Mouse (Mus musculus) ZHBTc4 (cell line): ENCODE measurements around the gene Stk17b.
"Not testable (repeated sequence)": the region's sequence is repeated elsewhere in the genome, so short reads cannot be mapped to it uniquely, and the experiment has no call there.

Experiments used
- DNase-seq: peaks from one replicate; pipeline ENCODE4 v3.0.0-alpha.2; 2011; ENCODE audit warnings: low read depth, low spot score

Gene Stk17b

GRCm38 (mm10) chr1:53728489-53729225 lies 56.4 kb downstream of the Stk17b start:
- DNase-seq = no peak

- DNase-seq = no peak
These were observed 58.1 kb downstream of the Stk17b start for GRCm38 (mm10) chr1:53726883-53727282.

GRCm38 (mm10) chr1:53721353-53721752 lies 63.7 kb downstream of the Stk17b start:
- no peak for DNase-seq

- DNase-seq = no peak
These were observed 64.2 kb downstream of the Stk17b start for GRCm38 (mm10) chr1:53720601-53721351.

DNA sequence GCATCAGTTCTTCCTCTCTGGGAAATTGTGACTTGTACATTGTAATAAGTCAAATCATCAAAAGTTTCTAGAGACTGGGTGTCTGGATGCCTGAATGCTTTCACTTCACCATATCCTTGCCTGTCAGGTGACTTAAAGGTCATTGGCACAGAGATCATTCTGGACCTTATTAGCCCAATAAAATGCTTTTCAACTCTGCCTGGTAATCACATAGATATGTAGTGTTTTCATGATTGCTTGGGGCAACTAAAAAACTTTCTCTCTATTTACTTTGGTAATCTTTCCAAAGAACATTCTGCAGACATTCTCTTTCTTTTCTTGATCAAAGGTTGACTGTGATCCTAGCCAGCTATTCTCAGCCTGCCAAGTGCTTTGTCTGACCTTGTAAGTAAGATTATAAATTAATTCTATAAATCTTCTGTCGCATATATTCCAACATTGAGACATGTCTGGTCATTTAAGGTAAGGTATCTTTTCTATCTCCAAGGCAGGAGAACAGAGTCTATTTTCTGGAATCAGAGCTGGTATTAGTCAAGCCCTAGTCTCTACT lies 69.0 kb downstream of the Stk17b start:
- DNase-seq = no peak

GRCm38 (mm10) chr1:53715446-53715845 lies 69.6 kb downstream of the Stk17b start:
- peak; percentile 80 for DNase-seq

DNA sequence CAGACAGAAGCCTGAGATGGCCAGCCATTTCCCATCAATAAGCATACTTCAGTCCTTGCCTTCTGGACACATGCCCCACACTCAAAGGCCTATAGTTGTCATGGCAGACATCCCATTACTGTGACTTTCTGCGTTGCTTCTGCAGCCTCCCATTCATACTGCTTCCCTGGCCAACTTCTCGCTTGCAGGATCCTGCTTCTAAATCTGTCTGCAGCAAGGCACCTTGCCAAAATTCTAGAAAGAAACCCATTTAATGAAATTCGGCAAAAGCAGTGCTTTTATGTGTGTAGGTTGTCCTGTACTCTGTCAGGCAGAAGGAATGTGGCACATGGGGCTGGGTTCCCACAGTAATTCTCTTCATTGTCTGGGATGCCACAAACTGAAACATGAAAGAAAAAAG lies 71.6 kb downstream of the Stk17b start:
- DNase-seq = not testable (repeated sequence)

GRCm38 (mm10) chr1:53711069-53711468 lies 74.0 kb downstream of the Stk17b start:
- peak; percentile 40 for DNase-seq

DNA sequence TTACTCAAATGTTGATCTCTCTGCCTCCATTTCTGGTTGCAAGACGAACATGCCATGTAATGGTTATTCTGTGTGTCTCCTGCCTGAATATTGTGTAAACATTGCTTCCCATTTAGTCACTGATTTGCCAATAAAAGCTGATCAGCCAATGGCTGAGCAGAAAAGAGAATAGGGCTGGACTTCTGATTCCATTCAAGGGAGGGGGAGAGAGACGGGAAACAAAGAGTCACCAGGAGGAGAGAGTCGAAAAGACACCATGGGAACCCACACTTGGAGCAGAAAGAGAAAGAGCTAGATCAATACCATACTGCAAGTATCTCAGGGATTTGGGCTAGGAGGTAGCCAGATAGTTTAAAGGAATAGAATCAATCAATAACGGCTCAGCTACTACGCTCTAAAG lies 75.4 kb downstream of the Stk17b start:
- not testable (repeated sequence) for DNase-seq

- peak; percentile 83 for DNase-seq
These were observed 78.3 kb downstream of the Stk17b start, which contains the start of gene Dnah7a for GRCm38 (mm10) chr1:53706431-53707361. Gene Dnah7a (minus strand): TSS chr1:53706784.
